Mouse (Mus musculus) urinary bladder, postnatal 10 days (tissue): ENCODE measurements around the gene Cdcp2.

Experiments
- DNase-seq: peaks from one replicate; pipeline ENCODE4 v3.0.0; 2022; ENCODE audit warnings: low spot score

Gene Cdcp2

GRCm38 (mm10) chr4:107134891-107135290 lies 38.2 kb downstream of the Cdcp2 start:
- DNase-seq = no peak

DNA sequence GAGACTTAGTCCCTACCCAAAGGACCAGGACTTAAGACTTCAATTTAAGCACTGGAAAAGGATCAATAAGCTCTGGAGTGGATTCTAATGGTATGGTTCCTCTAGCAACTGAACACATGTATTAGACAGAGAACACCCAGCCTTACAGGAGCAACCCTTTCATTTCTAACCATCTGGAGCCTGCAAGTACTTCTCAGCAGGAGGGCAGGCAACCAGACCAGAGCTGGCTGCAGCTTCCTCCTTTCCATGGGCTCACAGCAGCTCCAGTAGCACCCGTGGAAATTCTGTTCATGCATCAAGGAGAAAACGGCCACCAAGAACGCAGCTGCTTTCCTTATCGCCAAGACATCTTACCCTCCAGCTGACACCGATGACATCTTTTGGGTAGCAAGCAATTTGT lies 39.0 kb downstream of the Cdcp2 start:
- no peak for DNase-seq

- no peak for DNase-seq
Observed at GRCm38 (mm10) chr4:107136531-107136930, 39.8 kb downstream of the Cdcp2 start.

GRCm38 (mm10) chr4:107138948-107139835 lies 42.5 kb downstream of the Cdcp2 start:
- no peak for DNase-seq

GRCm38 (mm10) chr4:107139836-107140631 lies 43.3 kb downstream of the Cdcp2 start:
- no peak for DNase-seq

DNA sequence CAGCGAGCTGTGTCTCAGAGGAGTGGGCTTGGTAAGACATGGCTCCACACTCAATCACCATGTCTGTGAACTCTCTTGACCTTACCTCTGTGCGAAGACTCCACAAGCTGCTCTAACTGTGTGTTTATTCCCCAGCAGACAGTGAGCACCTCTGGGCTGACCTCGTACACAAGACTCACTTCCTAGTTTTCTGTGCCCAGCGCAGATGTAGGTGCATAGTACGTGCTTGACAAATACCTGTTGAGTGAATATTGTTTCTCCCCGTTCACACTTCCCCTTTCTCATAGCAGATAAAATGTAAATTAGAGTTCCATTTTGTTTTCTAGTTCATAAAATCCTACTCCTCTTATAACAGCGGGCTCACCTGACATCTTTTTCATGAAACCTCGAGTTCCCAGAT lies 46.8 kb downstream of the Cdcp2 start:
- no peak for DNase-seq

- DNase-seq = no peak
Observed at GRCm38 (mm10) chr4:107150991-107151390, 54.3 kb downstream of the Cdcp2 start.

DNA sequence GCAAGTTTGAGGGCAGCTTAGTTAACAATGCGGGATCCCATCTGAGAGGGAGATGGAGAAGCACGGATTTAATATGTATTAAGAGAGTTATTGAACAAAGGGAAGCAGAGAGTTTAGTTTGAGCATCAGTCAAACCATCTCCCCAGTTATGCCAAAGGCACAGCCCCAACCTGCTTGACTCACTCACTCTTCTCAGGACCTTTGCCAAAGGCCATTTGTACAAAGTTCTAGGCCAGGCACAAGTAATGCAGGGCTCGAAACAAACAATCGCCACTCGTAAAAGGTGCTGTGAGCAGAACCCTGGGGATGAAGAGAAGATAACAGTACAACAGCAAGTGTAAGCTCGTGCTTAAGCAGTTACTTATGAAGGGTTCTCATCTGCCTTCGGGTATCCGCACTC lies 55.9 kb downstream of the Cdcp2 start:
- no peak for DNase-seq

DNA sequence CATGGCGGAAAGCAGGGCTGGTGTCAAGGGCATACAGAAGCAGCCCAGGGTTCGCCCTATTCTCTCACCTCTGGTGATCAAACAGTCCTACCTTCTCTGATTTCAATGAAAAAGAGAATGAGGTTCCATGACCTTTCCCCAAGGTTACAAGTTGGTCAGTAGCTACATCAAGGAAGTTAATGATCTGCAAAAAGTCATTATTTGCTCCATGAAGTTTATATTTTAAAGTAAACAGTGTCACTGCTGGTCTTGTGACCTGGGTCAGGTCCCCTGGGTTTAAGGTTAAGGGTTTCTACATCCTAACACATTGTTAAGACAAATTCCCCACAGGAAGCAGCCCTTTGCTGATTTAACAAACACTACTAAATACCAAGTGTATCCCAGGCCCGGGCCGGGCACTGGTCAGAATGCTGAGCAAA lies 60.3 kb downstream of the Cdcp2 start:
- DNase-seq = no peak

GRCm38 (mm10) chr4:107159166-107159773 lies 62.6 kb downstream of the Cdcp2 start:
- DNase-seq = no peak

DNA sequence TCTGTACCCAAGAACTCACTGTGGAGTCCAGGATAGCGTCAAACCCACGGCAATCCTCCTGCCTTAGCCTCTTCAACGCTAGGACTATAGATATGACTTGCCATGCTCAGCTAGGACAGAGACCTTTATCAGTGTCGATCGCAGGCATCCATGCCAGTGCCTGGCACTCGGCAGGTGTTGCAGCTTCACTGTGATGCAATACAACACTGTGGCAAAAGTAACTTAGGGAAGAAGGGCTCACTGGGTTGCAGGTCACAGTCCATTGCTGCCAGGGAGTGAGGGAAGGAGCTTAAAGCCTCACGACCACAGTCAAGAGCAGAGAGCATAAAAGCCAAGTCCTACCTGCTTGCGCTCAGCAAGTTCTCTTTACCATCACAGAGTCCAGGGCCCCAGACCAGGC lies 63.5 kb downstream of the Cdcp2 start:
- no peak for DNase-seq
